Mouse (Mus musculus): ENCODE measurements around the gene Gemin7.

- no peak for TF ChIP-seq EP300 (optimal IDR thresholded peaks at IDR 0.05)
- TF ChIP-seq CTCF (IDR thresholded peaks at IDR 0.05; ENCODE audit: low read depth): no peak
Measured at GRCm38 (mm10) chr7:19524420-19525104, 52.8 kb downstream of the Gemin7 start.
